Mouse (Mus musculus) embryonic facial prominence, embryonic 12.5 days (tissue): Measurements from ENCODE around the gene Plppr3. TPM values are rescaled to one million over a fixed set of nuclear protein-coding genes. Genes with fewer than 3 reads are reported as not detected.

Source experiments
- ATAC-seq: fragments of 200-750 bp; cut with Nextera tagmentation; 2 replicates; pipeline ENCODE4 v1.8.0; 2017; ENCODE audit not compliant: insufficient number of reproducible peaks, insufficient read depth, low FRiP score, low TSS enrichment
- H3K27ac ChIP-seq: fragments of 300-500 bp; sonication (generic); 2 replicates; pipeline ENCODE4 v1.5.1; 2016; ENCODE audit warnings: mild to moderate bottlenecking
- H3K27me3 ChIP-seq: fragments of 300-500 bp; sonication (generic); 2 replicates; pipeline ENCODE4 v1.6.1; 2016; ENCODE audit warnings: mild to moderate bottlenecking, moderate library complexity
- H3K36me3 ChIP-seq: fragments of 300-500 bp; sonication (generic); 2 replicates; pipeline ENCODE4 v1.6.1; 2016; ENCODE audit warnings: mild to moderate bottlenecking
- H3K4me1 ChIP-seq: fragments of 300-500 bp; sonication (generic); 2 replicates; pipeline ENCODE4 v1.6.1; 2016
- H3K4me2 ChIP-seq: fragments of 300-500 bp; sonication (generic); replicated peaks from 2 replicates; pipeline ENCODE4 v1.6.1; 2016; ENCODE audit warnings: mild to moderate bottlenecking, moderate library complexity
- H3K4me3 ChIP-seq: fragments of 300-500 bp; sonication (generic); 2 replicates; pipeline ENCODE4 v1.5.1; 2016; ENCODE audit warnings: mild to moderate bottlenecking
- H3K9ac ChIP-seq: fragments of 300-500 bp; sonication (generic); 2 replicates; pipeline ENCODE4 v1.6.1; 2016; ENCODE audit warnings: mild to moderate bottlenecking, moderate library complexity
- H3K9me3 ChIP-seq: fragments of 300-500 bp; sonication (generic); 2 replicates; pipeline ENCODE4 v1.6.1; 2016; ENCODE audit warnings: mild to moderate bottlenecking, moderate library complexity
- WGBS: fragments of 180-500 bp; shearing (Covaris S2); methylation state at CpG from one replicate; pipeline ENCODE4 v1.1.7; 2016; 5-methylcytosine and 5-hydroxymethylcytosine counted together
- polyA plus RNA-seq: library from polyadenylated mRNA; unstranded; fragments of >200 nt; fragmentation: Nextera tagmentation; extraction: Ambion mirVana; gene quantifications from 2 replicates; pipeline ENCODE4 v1.2.1, GENCODE M21; 2016

Plppr3 gene
- polyA plus RNA-seq, 1 experiment from 2014 or later: 169 TPM

GRCm38 (mm10) chr10:79864351-79865188, 9.9 kb downstream of the Plppr3 start:
- H3K4me3 ChIP-seq: no peak overlapping the region
- H3K27me3 ChIP-seq: no peaks in the 10 kb centered on the region
- H3K27ac ChIP-seq: peak overlapping the region; percentile 43
- no peak overlapping the region; the same call in 1 of the 2 replicates for H3K9ac ChIP-seq
- H3K4me1 ChIP-seq: no peaks in the 10 kb centered on the region
- peak; percentile 24 for ATAC-seq
- H3K36me3 ChIP-seq: peaks cover 86% of the 10 kb centered on the region
- no peak overlapping the region for H3K4me2 ChIP-seq
- no peaks in the 10 kb centered on the region for H3K9me3 ChIP-seq
- WGBS: 53% methylated on average over 10 of the region's 10 CpGs

- 71% methylated on average over 10 of the region's 10 CpGs for WGBS
- Histone ChIP-seq H3K4me1 (peaks cover 10% of the 10 kb centered on the region), H3K4me2 (no peak overlapping the region), H3K27me3 (no peaks in the 10 kb centered on the region), H3K9ac (no peak overlapping the region), H3K4me3 (no peak overlapping the region), H3K36me3 (peaks cover 91% of the 10 kb centered on the region), H3K9me3 (no peaks in the 10 kb centered on the region), H3K27ac (0 out of 2 replicates have a peak overlapping the region, but pooled peaks have one; percentile 4)
- no peak for ATAC-seq
Measured at GRCm38 (mm10) chr10:79862925-79863324, 11.5 kb downstream of the Plppr3 start.

GRCm38 (mm10) chr10:79862049-79862788, 12.2 kb downstream of the Plppr3 start:
- Histone ChIP-seq H3K4me2 (no peak overlapping the region), H3K4me1 (peaks cover 17% of the 10 kb centered on the region), H3K9me3 (no peaks in the 10 kb centered on the region), H3K27ac (0 out of 2 replicates have a peak overlapping the region, but pooled peaks have one; percentile 4), H3K4me3 (no peak overlapping the region), H3K36me3 (peaks cover 93% of the 10 kb centered on the region), H3K9ac (no peak overlapping the region), H3K27me3 (no peaks in the 10 kb centered on the region)
- no peak for ATAC-seq
- 88% methylated on average over 23 of the region's 23 CpGs for WGBS

- H3K27ac ChIP-seq: no peak overlapping the region
- ATAC-seq: no peak
- H3K9ac ChIP-seq: no peak overlapping the region
- H3K27me3 ChIP-seq: no peaks in the 10 kb centered on the region
- H3K4me2 ChIP-seq: no peak overlapping the region
- H3K36me3 ChIP-seq: peaks cover 93% of the 10 kb centered on the region
- 77% methylated on average over 25 of the region's 25 CpGs for WGBS
- no peaks in the 10 kb centered on the region for H3K9me3 ChIP-seq
- peaks cover 25% of the 10 kb centered on the region for H3K4me1 ChIP-seq
- no peak overlapping the region for H3K4me3 ChIP-seq
Measured at GRCm38 (mm10) chr10:79861230-79862048, 13.0 kb downstream of the Plppr3 start.

GRCm38 (mm10) chr10:79860079-79860911, 14.1 kb downstream of the Plppr3 start:
- Histone ChIP-seq H3K27me3 (no peaks in the 10 kb centered on the region), H3K4me1 (peaks cover 33% of the 10 kb centered on the region), H3K27ac (no peak overlapping the region), H3K36me3 (peaks cover 84% of the 10 kb centered on the region), H3K9ac (no peak overlapping the region), H3K4me3 (no peak overlapping the region), H3K9me3 (no peaks in the 10 kb centered on the region), H3K4me2 (no peak overlapping the region)
- no peak for ATAC-seq
- 93% methylated on average over 26 of the region's 26 CpGs for WGBS

GRCm38 (mm10) chr10:79859116-79859515, 15.3 kb downstream of the Plppr3 start:
- Histone ChIP-seq H3K27ac (no peak overlapping the region), H3K4me1 (peaks cover 33% of the 10 kb centered on the region), H3K4me2 (no peak overlapping the region; the same call in 1 of the 2 replicates), H3K4me3 (no peak overlapping the region), H3K27me3 (no peaks in the 10 kb centered on the region), H3K9ac (no peak overlapping the region), H3K36me3 (peaks cover 74% of the 10 kb centered on the region), H3K9me3 (no peaks in the 10 kb centered on the region)
- 88% methylated on average over 11 of the region's 11 CpGs for WGBS
- no peak for ATAC-seq

GRCm38 (mm10) chr10:79858416-79859074, 15.9 kb downstream of the Plppr3 start:
- peaks cover 33% of the 10 kb centered on the region for H3K4me1 ChIP-seq
- 61% methylated on average over 17 of the region's 17 CpGs for WGBS
- H3K27me3 ChIP-seq: no peaks in the 10 kb centered on the region
- peaks cover 69% of the 10 kb centered on the region for H3K36me3 ChIP-seq
- H3K9me3 ChIP-seq: no peaks in the 10 kb centered on the region
- H3K27ac ChIP-seq: peak overlapping the region; percentile 68; the same call in 1 of the 2 replicates
- peak overlapping the region; percentile 46; the same call in 1 of the 2 replicates for H3K9ac ChIP-seq
- peak overlapping the region; percentile 99; the same call in 1 of the 2 replicates for H3K4me3 ChIP-seq
- peak overlapping the region; percentile 99 for H3K4me2 ChIP-seq
- no peak for ATAC-seq

GRCm38 (mm10) chr10:79857894-79858293, 16.5 kb downstream of the Plppr3 start:
- Histone ChIP-seq H3K27me3 (no peaks in the 10 kb centered on the region), H3K27ac (peak overlapping the region; percentile 68), H3K4me3 (peak overlapping the region; percentile 99), H3K9ac (peak overlapping the region; percentile 39; the same call in 1 of the 2 replicates), H3K4me1 (peaks cover 35% of the 10 kb centered on the region), H3K36me3 (peaks cover 62% of the 10 kb centered on the region), H3K9me3 (no peaks in the 10 kb centered on the region), H3K4me2 (peak overlapping the region; percentile 99)
- ATAC-seq: no peak
- WGBS: 83% methylated on average over 2 of the region's 2 CpGs

GRCm38 (mm10) chr10:79857452-79857811, 17.0 kb downstream of the Plppr3 start:
- Histone ChIP-seq H3K4me1 (peaks cover 40% of the 10 kb centered on the region), H3K27me3 (no peaks in the 10 kb centered on the region), H3K27ac (peak overlapping the region; percentile 68), H3K36me3 (peaks cover 58% of the 10 kb centered on the region), H3K9ac (peak overlapping the region; percentile 100), H3K9me3 (no peaks in the 10 kb centered on the region), H3K4me2 (peak overlapping the region; percentile 99), H3K4me3 (peak overlapping the region; percentile 99)
- no peak for ATAC-seq
- 35% methylated on average over 4 of the region's 4 CpGs for WGBS

GRCm38 (mm10) chr10:79856704-79857451, 17.6 kb downstream of the Plppr3 start:
- H3K9me3 ChIP-seq: no peaks in the 10 kb centered on the region
- peak overlapping the region; percentile 68 for H3K27ac ChIP-seq
- peaks cover 45% of the 10 kb centered on the region for H3K4me1 ChIP-seq
- WGBS: 55% methylated on average over 7 of the region's 7 CpGs
- ATAC-seq: no peak
- peak overlapping the region; percentile 99 for H3K4me2 ChIP-seq
- peaks cover 52% of the 10 kb centered on the region for H3K36me3 ChIP-seq
- H3K9ac ChIP-seq: peak overlapping the region; percentile 100
- H3K27me3 ChIP-seq: no peaks in the 10 kb centered on the region
- peak overlapping the region; percentile 99 for H3K4me3 ChIP-seq
